ENCODE assay signal across 25 mouse cellular contexts in genomic region chr8:125301931-125302361, GRCm38 (mm10).
DNase-seq lines count a peak whose midpoint lies in the region; ATAC-seq and TF ChIP-seq lines count a peak whose summit lies in the region.
"Had no signal": no experiment of that assay in that cellular context is flagged by ENCODE, and none has a peak within 500 bp of the region (broad histone marks: within the 10 kb centered on the region; RNA-seq: fewer than 3 reads in every experiment).

No protein-coding gene starts in this region.

- H3K4me1 ChIP-seq in intestine, embryonic 14.5 days (replicated peaks; ENCODE audit: control insufficient read depth, insufficient read depth, low read length): peaks cover 18% of the 10 kb centered on the region
- H3K4me1 ChIP-seq in intestine, postnatal 0 days (replicated peaks; ENCODE audit: control insufficient read depth, insufficient read depth, low read length): 0 out of 2 replicates have a peak, but pooled peaks cover 9% of the 10 kb centered on the region
- no peaks in the 10 kb centered on the region; the same call in 1 of the 2 replicates for H3K4me1 ChIP-seq in lung, adult 2 months (ENCODE audit: control insufficient read depth, insufficient read depth, low read length)
- peaks cover 13% of the 10 kb centered on the region for H3K4me1 ChIP-seq in stomach, embryonic 15.5 days

- H3K9me3 ChIP-seq in intestine, embryonic 14.5 days (ENCODE audit: control insufficient read depth, low read length): peaks cover 4% of the 10 kb centered on the region; the same call in 1 of the 2 replicates
- H3K9me3 ChIP-seq in intestine, postnatal 0 days (ENCODE audit: control insufficient read depth): no peaks in the 10 kb centered on the region
- no peaks in the 10 kb centered on the region for H3K9me3 ChIP-seq in stomach, embryonic 15.5 days
- H3K9me3 ChIP-seq: embryonic facial prominence, embryonic 15.5 days; forebrain, embryonic 15.5 days had no signal

- no peak overlapping the region for H3K4me2 ChIP-seq in intestine, embryonic 14.5 days (ENCODE audit: low read length)
- no peak overlapping the region for H3K4me2 ChIP-seq in intestine, postnatal 0 days (replicated peaks; ENCODE audit: low read depth)
- H3K4me2 ChIP-seq in stomach, embryonic 15.5 days: no peak overlapping the region
- H3K4me2 ChIP-seq: embryonic facial prominence, embryonic 15.5 days; forebrain, embryonic 15.5 days; heart, embryonic 12.5 days; midbrain, embryonic 12.5 days had no signal

- TF ChIP-seq POLR2A in lung, adult 2 months (IDR thresholded peaks at IDR 0.05; ENCODE audit: borderline replicate concordance, extremely low read depth, low read depth, low read length): no peak

- TF ChIP-seq CTCF in intestine, postnatal 0 days (IDR thresholded peaks at IDR 0.05; ENCODE audit: low read depth): no peak
- no peak for TF ChIP-seq CTCF in lung, adult 2 months (IDR thresholded peaks at IDR 0.05; ENCODE audit: insufficient read depth, low read length)

- H3K27me3 ChIP-seq in intestine, embryonic 14.5 days (replicated peaks; ENCODE audit: control insufficient read depth, insufficient read depth, low read length): no peaks in the 10 kb centered on the region
- H3K27me3 ChIP-seq in intestine, postnatal 0 days (replicated peaks; ENCODE audit: control insufficient read depth, insufficient read depth, low read length): no peaks in the 10 kb centered on the region
- no peaks in the 10 kb centered on the region for H3K27me3 ChIP-seq in stomach, embryonic 15.5 days (replicated peaks)
- H3K27me3 ChIP-seq: embryonic facial prominence, embryonic 15.5 days; forebrain, embryonic 15.5 days; heart, embryonic 12.5 days had no signal

- no peak overlapping the region for H3K4me3 ChIP-seq in intestine, embryonic 14.5 days (ENCODE audit: low read depth, low read length)
- no peak overlapping the region for H3K4me3 ChIP-seq in intestine, postnatal 0 days (ENCODE audit: low read depth, low read length)
- no peak overlapping the region for H3K4me3 ChIP-seq in lung, adult 2 months (replicated peaks; ENCODE audit: extremely low read depth, low read depth, low read length)
- no peak overlapping the region for H3K4me3 ChIP-seq in stomach, embryonic 15.5 days (replicated peaks)
- H3K4me3 ChIP-seq: embryonic facial prominence, embryonic 15.5 days; forebrain, embryonic 15.5 days; heart, embryonic 12.5 days; hindbrain, embryonic 10.5 days; midbrain, embryonic 12.5 days had no signal

- DNase-seq in intestine, embryonic 14.5 days (ENCODE audit: low spot score): no peak
- peak; percentile 42 to 68 for DNase-seq in kidney, postnatal 4 days
- DNase-seq in kidney, adult 8-10 months: no peak
- DNase-seq in lung, postnatal 36 days: peak; percentile 18
- DNase-seq in lung, adult 2 months: no peak
- no peak for DNase-seq in frontal cortex, postnatal 10 days (ENCODE audit: low spot score in 2 of 2)
- DNase-seq: adrenal gland, postnatal 14 days; cerebellum, adult 2 months; cerebellum, postnatal 25 days; embryo, embryonic 11 days; gastrocnemius, postnatal 14 days; heart, adult 11 months; heart, postnatal 10 days; layer of hippocampus, adult 9-11 months; right cerebral cortex, postnatal 14 days; thymus, postnatal 4 days had no signal

- ATAC-seq in intestine, embryonic 14.5 days (replicated peaks; ENCODE audit: low FRiP score, low TSS enrichment, low read depth): peak; percentile 64
- ATAC-seq in intestine, postnatal 0 days: no peak
- peak; percentile 56; the same call in 1 of the 2 replicates for ATAC-seq in stomach, embryonic 15.5 days (ENCODE audit: insufficient read depth, low FRiP score, low read depth)
- ATAC-seq: CD4-positive, CD25-positive, alpha-beta regulatory T cell, adult 4 months; forebrain, embryonic 15.5 days; hindbrain, postnatal 0 days had no signal

- H3K27ac ChIP-seq in intestine, embryonic 14.5 days (ENCODE audit: low read depth): peak overlapping the region; percentile 47; the same call in 1 of the 2 replicates
- no peak overlapping the region for H3K27ac ChIP-seq in intestine, postnatal 0 days (ENCODE audit: low read depth, low read length)
- peak overlapping the region; percentile 21; the same call in 1 of the 2 replicates for H3K27ac ChIP-seq in stomach, embryonic 15.5 days
- H3K27ac ChIP-seq: embryonic facial prominence, embryonic 15.5 days; forebrain, embryonic 15.5 days; hindbrain, embryonic 10.5 days; hindbrain, postnatal 0 days; midbrain, embryonic 12.5 days had no signal

- 31% methylated on average over 8 of the region's 8 CpGs for whole genome bisulfite sequencing in intestine, embryonic 14.5 days
- 35% methylated on average over 8 of the region's 8 CpGs for WGBS in intestine, postnatal 0 days
- WGBS in lung, adult 2 months: 42% methylated on average over 8 of the region's 8 CpGs
- WGBS in stomach, embryonic 15.5 days: 35% methylated on average over 8 of the region's 8 CpGs

- no peaks in the 10 kb centered on the region for H3K36me3 ChIP-seq in intestine, embryonic 14.5 days (ENCODE audit: control insufficient read depth, insufficient read depth, low read length)
- H3K36me3 ChIP-seq in intestine, postnatal 0 days (ENCODE audit: control insufficient read depth, insufficient read depth): no peaks in the 10 kb centered on the region
- H3K36me3 ChIP-seq in stomach, embryonic 15.5 days: no peaks in the 10 kb centered on the region
- H3K36me3 ChIP-seq: embryonic facial prominence, embryonic 15.5 days; forebrain, embryonic 15.5 days; heart, embryonic 12.5 days; hindbrain, embryonic 10.5 days; midbrain, embryonic 12.5 days had no signal

- H3K9ac ChIP-seq in intestine, embryonic 14.5 days (ENCODE audit: low read length): no peak overlapping the region
- H3K9ac ChIP-seq in intestine, postnatal 0 days (ENCODE audit: low read depth, low read length): no peak overlapping the region
- no peak overlapping the region for H3K9ac ChIP-seq in stomach, embryonic 15.5 days
- H3K9ac ChIP-seq: embryonic facial prominence, embryonic 15.5 days; forebrain, embryonic 15.5 days; heart, embryonic 12.5 days; midbrain, embryonic 12.5 days had no signal

Comparison
In these comparisons a context has a peak if more than half of its experiments do, and no peak if none do; other contexts are left out.
1. DNase-seq: peak in kidney, postnatal 4 days (2 of 2) and lung, postnatal 36 days (single experiment); none in intestine, embryonic 14.5 days (single experiment), kidney, adult 8-10 months (0 of 2), lung, adult 2 months (single experiment) and frontal cortex, postnatal 10 days (0 of 2).